Mouse (Mus musculus): Measurements from ENCODE around the gene Kif14. TPM values are rescaled to one million over a fixed set of nuclear protein-coding genes. Genes with fewer than 3 reads are reported as not detected.
"Not testable (repeated sequence)": the region's sequence is repeated elsewhere in the genome, so short reads cannot be mapped to it uniquely, and the experiment has no call there.

Kif14 gene
- polyA plus RNA-seq, 1 experiment = 0.34 TPM

DNA sequence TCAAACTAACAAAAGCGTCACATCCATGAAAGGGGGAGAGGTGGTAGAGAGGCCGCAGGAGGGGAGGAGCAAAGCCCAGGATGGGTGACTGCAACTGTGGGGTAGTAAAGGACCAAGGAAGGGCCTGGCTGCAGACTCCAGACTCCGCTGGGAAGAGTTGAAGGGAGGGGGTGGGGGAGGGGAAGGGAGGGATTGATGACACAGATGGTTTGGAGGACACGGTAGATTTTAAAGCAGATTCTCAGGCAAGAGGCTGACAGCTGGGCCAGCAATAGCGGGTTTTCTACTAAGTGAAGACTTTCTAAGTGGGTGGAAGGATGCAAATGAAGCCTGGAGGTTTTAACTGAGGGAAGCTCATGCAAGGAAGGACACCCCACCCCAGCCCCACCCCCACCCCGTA lies 4.3 kb downstream of the Kif14 start:
- Histone ChIP-seq H3K27ac (ENCODE audit: insufficient read depth, low read depth, low read length) (no peak overlapping the region), H3K36me3 (ENCODE audit: control insufficient read depth, insufficient read depth, low read length) (peaks cover 6% of the 10 kb centered on the region), H3K4me3 (ENCODE audit: low read depth, low read length) (no peak overlapping the region), H3K4me1 (ENCODE audit: control insufficient read depth, insufficient read depth, insufficient read length, low read length) (peaks cover 3% of the 10 kb centered on the region), H3K27me3 (ENCODE audit: control insufficient read depth, insufficient read depth, low read length) (no peaks in the 10 kb centered on the region)
- TF ChIP-seq POLR2A (IDR thresholded peaks at IDR 0.05; ENCODE audit: low read depth, low read length) = no peak
- 77% methylated on average over 6 of the region's 6 CpGs for WGBS

DNA sequence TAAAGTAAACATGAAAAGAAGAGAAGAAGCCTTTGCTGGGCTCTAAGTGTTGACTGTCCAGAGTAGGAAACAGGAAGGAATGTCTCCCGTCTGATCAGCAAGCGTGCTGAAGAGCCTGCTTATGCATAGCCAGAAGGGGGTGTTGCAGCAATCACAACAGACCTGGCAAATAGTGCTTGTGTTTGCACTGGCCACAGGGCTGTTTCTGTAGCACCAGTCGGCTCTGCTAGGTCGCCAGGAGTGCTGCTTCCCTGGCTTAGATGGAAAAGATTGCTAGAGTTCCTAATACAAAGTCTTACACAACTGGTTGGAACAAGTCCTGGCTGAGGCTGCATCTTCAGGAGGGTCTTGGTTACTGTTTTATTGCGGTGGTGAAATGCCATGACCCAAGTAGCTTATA lies 25.5 kb downstream of the Kif14 start:
- Histone ChIP-seq H3K36me3 (ENCODE audit: control insufficient read depth, insufficient read depth, low read length) (peaks cover 12% of the 10 kb centered on the region), H3K4me3 (ENCODE audit: low read depth, low read length) (no peak overlapping the region), H3K27ac (ENCODE audit: insufficient read depth, low read depth, low read length) (no peak overlapping the region), H3K4me1 (ENCODE audit: control insufficient read depth, insufficient read depth, insufficient read length, low read length) (no peaks in the 10 kb centered on the region), H3K27me3 (ENCODE audit: control insufficient read depth, insufficient read depth, low read length) (no peaks in the 10 kb centered on the region)
- no peak for TF ChIP-seq POLR2A (IDR thresholded peaks at IDR 0.05; ENCODE audit: low read depth, low read length)
- no peak for TF ChIP-seq CTCF (IDR thresholded peaks at IDR 0.05; ENCODE audit: extremely low read depth, insufficient read length, insufficient replicate concordance, low read depth, low read length)
- 83% methylated on average over 5 of the region's 5 CpGs for WGBS

DNA sequence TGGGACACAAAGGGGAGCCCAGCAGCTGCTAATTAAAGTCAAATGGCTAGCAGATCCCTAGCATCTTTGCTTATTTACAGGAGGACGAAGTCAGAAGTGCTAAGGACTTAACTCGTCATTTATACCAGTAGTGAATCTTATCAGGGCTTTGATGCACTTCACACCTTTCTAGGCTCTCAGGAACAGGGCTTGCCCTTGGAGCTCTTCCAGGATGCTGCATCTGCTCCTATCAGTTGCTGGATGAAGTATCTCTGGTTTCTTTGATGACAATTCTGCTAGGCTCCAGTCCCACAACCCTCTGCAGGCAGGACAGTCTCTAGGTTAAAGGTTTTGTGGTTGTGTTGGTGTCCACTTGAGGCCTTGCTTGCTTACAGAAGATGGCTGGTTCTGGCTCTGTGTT lies 26.1 kb downstream of the Kif14 start:
- Histone ChIP-seq H3K4me1 (ENCODE audit: control insufficient read depth, insufficient read depth, insufficient read length, low read length) (no peaks in the 10 kb centered on the region), H3K36me3 (ENCODE audit: control insufficient read depth, insufficient read depth, low read length) (peaks cover 9% of the 10 kb centered on the region), H3K27ac (ENCODE audit: insufficient read depth, low read depth, low read length) (no peak overlapping the region), H3K4me3 (ENCODE audit: low read depth, low read length) (no peak overlapping the region), H3K27me3 (ENCODE audit: control insufficient read depth, insufficient read depth, low read length) (no peaks in the 10 kb centered on the region)
- TF ChIP-seq POLR2A (IDR thresholded peaks at IDR 0.05; ENCODE audit: low read depth, low read length) (no peak), CTCF (IDR thresholded peaks at IDR 0.05; ENCODE audit: extremely low read depth, insufficient read length, insufficient replicate concordance, low read depth, low read length) (no peak)
- WGBS = 75% methylated on average over 2 of the region's 2 CpGs

DNA sequence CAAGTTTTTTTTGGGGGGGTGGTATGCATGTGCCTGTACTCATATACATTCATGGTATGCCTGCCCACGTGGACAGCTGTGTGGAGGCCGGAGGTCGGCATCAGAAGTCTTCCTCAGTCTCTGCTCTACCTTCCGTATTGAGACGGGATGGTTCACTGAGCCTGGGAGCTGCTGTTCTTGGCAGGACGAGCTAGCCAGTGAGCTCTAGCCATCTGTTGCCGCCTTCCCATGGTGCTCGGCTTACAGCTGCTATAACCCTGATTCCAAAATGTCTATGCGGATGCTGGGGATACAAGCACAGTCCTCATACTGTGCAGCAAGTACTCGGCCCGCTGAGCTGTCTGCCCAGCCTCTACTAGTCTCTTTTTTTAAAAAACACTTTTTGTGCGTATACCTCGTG lies 33.2 kb downstream of the Kif14 start:
- WGBS = 95% methylated on average over 13 of the region's 13 CpGs
- Histone ChIP-seq H3K4me3 (ENCODE audit: low read depth, low read length) (no peak overlapping the region), H3K27ac (ENCODE audit: insufficient read depth, low read depth, low read length) (no peak overlapping the region), H3K27me3 (ENCODE audit: control insufficient read depth, insufficient read depth, low read length) (no peaks in the 10 kb centered on the region), H3K36me3 (ENCODE audit: control insufficient read depth, insufficient read depth, low read length) (peaks cover 5% of the 10 kb centered on the region), H3K4me1 (ENCODE audit: control insufficient read depth, insufficient read depth, insufficient read length, low read length) (no peaks in the 10 kb centered on the region)
- TF ChIP-seq CTCF (IDR thresholded peaks at IDR 0.05; ENCODE audit: extremely low read depth, insufficient read length, insufficient replicate concordance, low read depth, low read length) = no peak
- TF ChIP-seq POLR2A (IDR thresholded peaks at IDR 0.05; ENCODE audit: low read depth, low read length) = no peak

DNA sequence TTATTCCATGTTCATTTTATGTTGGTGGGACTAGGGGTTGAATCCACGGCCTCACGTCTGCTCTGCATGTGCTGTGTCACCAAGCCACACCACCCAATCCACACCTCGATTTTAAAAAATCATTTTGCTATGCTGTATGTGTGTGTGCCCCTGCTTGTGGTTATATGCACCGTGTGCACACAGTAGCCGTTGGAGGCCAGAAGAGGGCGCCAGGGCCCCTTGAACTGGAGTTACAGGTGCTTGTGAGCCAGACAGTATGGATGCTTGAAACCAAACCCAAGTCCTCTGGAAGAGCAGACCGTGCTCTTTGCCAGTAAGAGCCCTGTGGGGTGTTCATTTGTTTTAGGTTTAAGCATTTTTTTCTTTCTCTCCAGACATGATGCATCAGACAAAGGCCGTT lies 36.8 kb downstream of the Kif14 start:
- Histone ChIP-seq H3K4me1 (ENCODE audit: control insufficient read depth, insufficient read depth, insufficient read length, low read length) (no peaks in the 10 kb centered on the region), H3K27me3 (ENCODE audit: control insufficient read depth, insufficient read depth, low read length) (no peaks in the 10 kb centered on the region), H3K27ac (ENCODE audit: insufficient read depth, low read depth, low read length) (no peak overlapping the region), H3K36me3 (ENCODE audit: control insufficient read depth, insufficient read depth, low read length) (peaks cover 6% of the 10 kb centered on the region; the same call in 1 of the 2 replicates), H3K4me3 (ENCODE audit: low read depth, low read length) (no peak overlapping the region)
- 97% methylated on average over 8 of the region's 8 CpGs for WGBS
- no peak for TF ChIP-seq POLR2A (IDR thresholded peaks at IDR 0.05; ENCODE audit: low read depth, low read length)
- TF ChIP-seq CTCF (IDR thresholded peaks at IDR 0.05; ENCODE audit: extremely low read depth, insufficient read length, insufficient replicate concordance, low read depth, low read length) = no peak

DNA sequence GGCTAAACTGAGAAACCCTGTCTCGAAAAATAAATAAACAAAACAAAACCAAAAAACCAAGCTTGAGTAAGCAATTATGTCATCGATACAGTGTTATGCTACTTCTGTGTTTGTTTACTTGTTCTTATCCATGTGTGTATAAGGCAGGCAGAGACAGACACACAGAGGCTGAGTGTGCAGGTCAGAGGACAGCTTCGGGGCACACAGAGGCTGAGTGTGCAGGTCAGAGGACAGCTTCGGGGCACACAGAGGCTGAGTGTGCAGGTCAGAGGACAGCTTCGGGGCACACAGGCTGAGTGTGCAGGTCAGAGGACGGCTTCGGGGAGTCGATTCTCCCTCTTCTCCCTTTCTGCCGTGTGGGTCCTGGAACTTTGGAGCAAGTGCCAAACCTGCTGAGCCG lies 40.1 kb downstream of the Kif14 start:
- not testable (repeated sequence) for H3K36me3 ChIP-seq (ENCODE audit: control insufficient read depth, insufficient read depth, low read length); H3K4me1 ChIP-seq (ENCODE audit: control insufficient read depth, insufficient read depth, insufficient read length, low read length); H3K27ac ChIP-seq (ENCODE audit: insufficient read depth, low read depth, low read length); H3K27me3 ChIP-seq (ENCODE audit: control insufficient read depth, insufficient read depth, low read length); H3K4me3 ChIP-seq (ENCODE audit: low read depth, low read length)
- 78% methylated on average over 10 of the region's 10 CpGs for WGBS

DNA sequence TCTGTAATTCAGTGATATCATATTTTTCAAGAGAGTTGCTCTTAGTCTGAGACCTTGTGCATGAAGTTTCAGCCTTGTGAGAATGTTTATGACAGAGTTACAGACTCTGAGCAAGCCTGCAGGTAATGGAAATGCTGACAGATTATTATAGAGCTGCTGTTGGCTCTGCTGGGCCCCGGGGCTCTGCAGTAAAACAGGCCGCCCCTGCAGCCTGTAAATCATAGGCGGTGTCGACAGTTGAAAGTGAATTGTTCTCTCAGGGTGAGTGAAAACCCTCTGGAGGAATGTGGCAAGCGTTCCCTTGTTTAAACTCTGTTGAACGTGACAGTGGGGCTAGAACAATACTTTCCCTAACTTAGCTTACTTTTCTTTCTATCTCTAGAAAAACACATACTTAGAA lies 46.2 kb downstream of the Kif14 start:
- no peaks in the 10 kb centered on the region for H3K4me1 ChIP-seq (ENCODE audit: control insufficient read depth, insufficient read depth, insufficient read length, low read length)
- H3K36me3 ChIP-seq (ENCODE audit: control insufficient read depth, insufficient read depth, low read length) = no peaks in the 10 kb centered on the region
- WGBS = 67% methylated on average over 6 of the region's 6 CpGs
- H3K27me3 ChIP-seq (ENCODE audit: control insufficient read depth, insufficient read depth, low read length) = no peaks in the 10 kb centered on the region
- TF ChIP-seq POLR2A (IDR thresholded peaks at IDR 0.05; ENCODE audit: low read depth, low read length) = no peak
- TF ChIP-seq CTCF (IDR thresholded peaks at IDR 0.05; ENCODE audit: extremely low read depth, insufficient read length, insufficient replicate concordance, low read depth, low read length) = no peak
- H3K4me3 ChIP-seq (ENCODE audit: low read depth, low read length) = no peak overlapping the region
- no peak overlapping the region for H3K27ac ChIP-seq (ENCODE audit: insufficient read depth, low read depth, low read length)

DNA sequence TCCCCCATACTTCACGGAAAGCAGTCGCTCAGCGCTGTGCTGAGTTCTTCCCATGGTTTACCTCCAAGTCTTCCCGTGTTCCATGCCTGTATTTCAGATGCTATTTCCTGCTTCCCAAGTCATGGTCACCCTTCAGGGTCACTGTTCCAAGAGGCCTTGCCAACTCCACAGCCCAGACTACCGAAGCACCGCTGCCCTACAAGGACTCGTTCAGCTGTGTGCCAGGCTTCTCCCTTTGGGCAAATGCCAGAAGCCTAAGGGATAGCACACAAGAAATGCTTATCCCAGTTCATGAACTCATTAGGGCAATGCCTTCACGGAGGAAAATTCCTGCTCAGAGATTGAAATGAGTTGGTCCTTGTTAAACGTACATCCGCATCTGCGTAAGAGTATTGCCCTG lies 47.0 kb downstream of the Kif14 start:
- H3K27me3 ChIP-seq (ENCODE audit: control insufficient read depth, insufficient read depth, low read length) = no peaks in the 10 kb centered on the region
- TF ChIP-seq CTCF (IDR thresholded peaks at IDR 0.05; ENCODE audit: extremely low read depth, insufficient read length, insufficient replicate concordance, low read depth, low read length) = no peak
- no peak for TF ChIP-seq POLR2A (IDR thresholded peaks at IDR 0.05; ENCODE audit: low read depth, low read length)
- no peak overlapping the region for H3K27ac ChIP-seq (ENCODE audit: insufficient read depth, low read depth, low read length)
- H3K4me3 ChIP-seq (ENCODE audit: low read depth, low read length) = no peak overlapping the region
- 86% methylated on average over 11 of the region's 11 CpGs for WGBS
- H3K36me3 ChIP-seq (ENCODE audit: control insufficient read depth, insufficient read depth, low read length) = no peaks in the 10 kb centered on the region
- H3K4me1 ChIP-seq (ENCODE audit: control insufficient read depth, insufficient read depth, insufficient read length, low read length) = no peaks in the 10 kb centered on the region

All from small intestine, adult 2 months (tissue).